Mouse (Mus musculus): ENCODE data around the gene Chn1.

Chn1 gene

GRCm38 (mm10) chr2:73618486-73619052 is 156.6 kb downstream of the Chn1 start:
- DNase-seq, result no peak

GRCm38 (mm10) chr2:73616434-73617057 is 158.6 kb downstream of the Chn1 start:
- DNase-seq, result no peak

- DNase-seq, result no peak
These were observed 159.7 kb downstream of the Chn1 start for GRCm38 (mm10) chr2:73615456-73615855.

GRCm38 (mm10) chr2:73614303-73614702 is 160.8 kb downstream of the Chn1 start:
- no peak for DNase-seq

GRCm38 (mm10) chr2:73612941-73613340 is 162.2 kb downstream of the Chn1 start:
- DNase-seq, result no peak

GRCm38 (mm10) chr2:73612367-73612914 is 162.7 kb downstream of the Chn1 start:
- no peak for DNase-seq

- no peak for DNase-seq
These were observed 163.3 kb downstream of the Chn1 start for GRCm38 (mm10) chr2:73611798-73612197.

- DNase-seq, result no peak
These were observed 165.4 kb downstream of the Chn1 start for GRCm38 (mm10) chr2:73609724-73610210.

GRCm38 (mm10) chr2:73609067-73609723 is 166.0 kb downstream of the Chn1 start:
- no peak for DNase-seq

- DNase-seq, result no peak
These were observed 166.8 kb downstream of the Chn1 start for GRCm38 (mm10) chr2:73608391-73608790.

GRCm38 (mm10) chr2:73607609-73608008 is 167.5 kb downstream of the Chn1 start:
- DNase-seq, result no peak

GRCm38 (mm10) chr2:73607146-73607545 is 168.0 kb downstream of the Chn1 start:
- no peak for DNase-seq

GRCm38 (mm10) chr2:73606616-73607015 is 168.5 kb downstream of the Chn1 start:
- DNase-seq, result no peak

GRCm38 (mm10) chr2:73605077-73605476 is 170.1 kb downstream of the Chn1 start:
- no peak for DNase-seq

- no peak for DNase-seq
These were observed 170.6 kb downstream of the Chn1 start for GRCm38 (mm10) chr2:73604579-73604978.

GRCm38 (mm10) chr2:73600650-73601049 is 174.5 kb downstream of the Chn1 start:
- no peak for DNase-seq

GRCm38 (mm10) chr2:73597772-73598171 is 177.4 kb downstream of the Chn1 start:
- no peak for DNase-seq

- DNase-seq, result no peak
These were observed 178.4 kb downstream of the Chn1 start for GRCm38 (mm10) chr2:73596786-73597185.

GRCm38 (mm10) chr2:73596326-73596725 is 178.8 kb downstream of the Chn1 start:
- no peak for DNase-seq

- DNase-seq, result no peak
These were observed 182.1 kb downstream of the Chn1 start for GRCm38 (mm10) chr2:73593101-73593439.

- DNase-seq, result no peak
These were observed 182.7 kb downstream of the Chn1 start for GRCm38 (mm10) chr2:73592231-73593100.

GRCm38 (mm10) chr2:73591246-73591645 is 183.9 kb downstream of the Chn1 start:
- DNase-seq, result no peak

GRCm38 (mm10) chr2:73590106-73590505 is 185.0 kb downstream of the Chn1 start:
- no peak for DNase-seq

Measured in thymus, postnatal 25 days (tissue).